Mouse (Mus musculus) G1E (cell line): ENCODE data around the gene Sdc1.

Source experiments
- CTCF ChIP-seq: IDR thresholded peaks from 2 replicates; pipeline ENCODE4 v1.5.1; 2012; ENCODE audit warnings: low read depth, low read length, inconsistent platforms, mixed read lengths
- GATA1 ChIP-seq: IDR thresholded peaks from 2 replicates; pipeline ENCODE4 v1.6.1; 2012; ENCODE audit warnings: borderline replicate concordance, low read length, inconsistent platforms, mixed read lengths
- POLR2AphosphoS5 ChIP-seq: IDR thresholded peaks from 2 replicates; pipeline ENCODE4 v1.6.1; 2012; ENCODE audit warnings: low read depth, low read length, inconsistent platforms; ENCODE audit not compliant: insufficient replicate concordance

GRCm38 (mm10) chr12:8759779-8760178 is 11.3 kb upstream of the Sdc1 start:
- TF ChIP-seq CTCF (no peak), GATA1 (no peak), POLR2AphosphoS5 (no peak)
